Mouse (Mus musculus) CD4-positive, CD25-positive, alpha-beta regulatory T cell, adult 2 months (primary cell): Measurements from ENCODE around the gene Ttc28.
"Not testable (repeated sequence)": the region's sequence is repeated elsewhere in the genome, so short reads cannot be mapped to it uniquely, and the experiment has no call there.

Experiments
- DNase-seq: peaks from one replicate; pipeline ENCODE4 v3.0.0-alpha.2; 2012; ENCODE audit warnings: low read depth, low spot score

The Ttc28 gene

DNA sequence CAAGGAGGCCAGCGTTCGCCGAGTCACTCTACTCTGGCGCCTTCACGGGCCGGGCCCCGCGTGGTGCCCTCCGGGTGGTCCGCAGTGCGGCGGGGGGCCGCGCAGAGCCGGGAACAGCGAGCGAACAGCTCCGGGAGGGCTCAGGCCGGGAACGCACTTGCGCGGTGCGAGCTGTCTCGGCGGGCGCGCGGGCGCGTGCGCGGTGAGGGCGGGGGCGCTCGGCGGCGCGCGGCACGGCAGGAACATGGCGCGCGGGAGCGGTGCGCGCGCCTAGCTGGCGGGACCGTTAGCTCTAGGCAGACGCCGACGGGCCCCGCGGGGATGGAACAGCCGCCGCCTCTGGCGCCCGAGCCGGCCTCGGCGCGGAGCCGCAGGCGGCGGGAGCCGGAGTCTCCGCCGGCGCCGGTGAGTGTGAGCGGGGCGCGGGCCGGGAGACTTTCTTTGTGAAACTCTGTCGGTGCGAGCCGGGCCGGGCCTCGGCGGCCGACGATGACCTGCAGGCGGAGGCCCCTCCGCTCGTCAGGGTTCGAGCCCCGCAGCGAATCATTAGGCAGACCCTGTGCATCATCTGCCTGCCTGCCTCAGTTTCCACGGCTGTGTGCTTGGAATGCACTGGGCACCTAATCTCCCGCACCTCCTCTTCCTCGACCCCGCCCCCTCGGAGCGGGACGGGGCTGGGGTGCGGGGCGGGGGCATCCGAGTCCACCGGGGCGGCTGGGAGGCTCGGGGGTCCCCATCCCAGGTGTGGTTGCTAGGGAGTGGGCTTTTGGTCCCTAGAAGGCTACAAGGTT lies at the start of gene Ttc28:
TSS of gene Ttc28 (plus strand) at position 220 of the 791 bp plus-strand sequence.
- DNase-seq, result peak; percentile 86

DNA sequence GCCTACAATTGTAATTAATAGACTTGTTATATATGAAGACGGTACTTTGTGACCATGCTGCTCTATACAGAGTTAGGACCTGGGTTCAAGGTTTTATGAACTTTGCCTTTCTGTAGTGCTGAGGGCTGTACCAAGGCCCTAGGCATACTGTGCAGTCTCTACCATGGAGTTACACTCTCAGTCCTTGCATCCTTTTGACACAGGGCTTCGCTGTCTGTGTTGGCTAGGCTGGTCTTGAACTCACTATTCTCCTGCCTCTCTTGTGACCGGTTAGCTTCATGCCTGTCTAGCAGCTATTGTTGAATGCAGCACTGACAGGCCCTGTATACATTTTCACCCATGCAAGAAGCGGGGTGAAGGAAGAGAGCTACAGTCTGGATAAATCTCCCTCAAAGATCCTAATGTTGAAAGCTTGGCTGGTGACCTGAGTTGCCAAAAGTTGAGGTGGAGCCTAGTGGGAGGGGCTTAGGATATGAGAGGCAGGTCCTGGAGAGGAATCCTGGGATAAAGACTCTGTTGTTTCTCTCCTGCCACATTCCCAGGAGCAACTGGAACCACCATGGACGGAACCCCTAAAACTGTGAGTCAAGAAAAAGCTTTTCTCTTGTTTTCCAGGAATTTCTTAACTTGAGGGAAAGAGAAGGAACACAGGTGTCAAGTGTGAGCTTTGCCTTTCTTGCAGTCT lies 48.4 kb upstream of the Ttc28 start:
- no peak for DNase-seq

GRCm38 (mm10) chr5:110835959-110836358 lies 43.6 kb upstream of the Ttc28 start:
- peak; percentile 14 for DNase-seq

- DNase-seq, result not testable (repeated sequence)
These were observed 41.6 kb upstream of the Ttc28 start for GRCm38 (mm10) chr5:110838016-110838415.

DNA sequence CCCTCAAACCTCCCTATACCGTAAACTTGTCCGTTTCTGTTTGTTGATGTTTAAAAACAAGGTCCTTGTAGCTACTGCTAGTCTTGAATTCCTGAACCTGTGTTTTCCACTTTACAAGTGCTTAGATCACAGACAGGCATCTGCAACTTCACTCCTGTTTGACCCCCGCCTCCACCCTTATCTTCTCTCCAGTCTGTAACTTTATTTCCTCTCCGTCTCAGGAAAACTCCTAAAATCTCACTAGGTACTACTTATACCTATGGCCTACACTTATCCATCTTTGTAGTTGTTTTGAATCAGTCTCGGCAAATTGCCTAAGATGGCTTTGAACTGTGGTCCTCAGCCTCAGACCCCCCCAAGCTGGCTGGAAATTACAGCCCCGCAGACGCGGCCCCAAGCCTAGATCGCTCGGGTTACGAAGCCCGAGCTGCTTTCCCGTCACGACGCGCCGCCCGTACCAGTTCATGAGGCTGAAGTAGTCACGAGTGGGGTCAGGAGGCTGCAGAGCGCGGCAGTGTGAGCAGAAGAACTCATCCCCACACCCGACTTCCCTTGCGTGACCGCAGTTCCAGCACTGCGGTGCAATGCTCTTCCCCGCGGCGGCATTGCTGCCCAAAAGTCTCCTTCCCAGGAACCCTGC lies 40.4 kb upstream of the Ttc28 start:
- no peak for DNase-seq

DNA sequence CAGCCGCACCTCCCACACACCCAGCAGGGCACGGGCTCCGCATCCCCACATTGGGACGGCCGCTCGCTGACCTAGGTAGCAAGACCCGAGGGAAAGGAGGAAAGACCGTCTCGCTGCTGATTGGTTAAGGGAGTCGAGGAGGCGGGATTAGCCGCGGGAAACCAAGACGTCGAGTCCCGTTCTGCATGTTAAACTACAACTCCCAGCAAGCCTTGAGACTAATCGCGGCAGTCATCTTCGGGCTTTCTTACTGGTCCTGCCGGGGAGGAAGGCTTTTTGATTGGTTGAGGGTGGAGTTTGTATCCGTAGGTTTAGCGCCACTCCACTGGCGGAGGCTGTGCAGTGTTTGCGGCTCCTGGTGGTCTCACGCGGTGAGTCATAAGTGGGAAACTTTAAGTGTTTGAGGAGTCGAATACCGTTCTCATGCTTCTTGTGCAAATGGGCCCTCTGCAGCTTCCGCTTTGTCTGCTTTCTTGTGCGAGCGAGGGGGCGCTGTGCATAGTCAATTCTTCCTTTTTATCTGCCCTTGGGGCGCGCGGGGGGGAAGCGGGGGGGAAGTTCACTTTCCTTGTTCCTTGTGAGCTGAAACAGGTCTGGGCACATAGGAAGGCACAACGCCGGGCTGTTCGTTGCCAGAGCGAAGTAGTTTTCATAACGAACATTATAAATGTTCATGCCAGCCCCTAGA lies 39.8 kb upstream of the Ttc28 start, which contains the start of the genes Hscb and Chek2:
TSS of gene Hscb (minus strand) at position 100 of the 688 bp plus-strand sequence.
TSS of gene Chek2 (plus strand) at position 302 of the 688 bp plus-strand sequence.
- DNase-seq, result peak; percentile 96

DNA sequence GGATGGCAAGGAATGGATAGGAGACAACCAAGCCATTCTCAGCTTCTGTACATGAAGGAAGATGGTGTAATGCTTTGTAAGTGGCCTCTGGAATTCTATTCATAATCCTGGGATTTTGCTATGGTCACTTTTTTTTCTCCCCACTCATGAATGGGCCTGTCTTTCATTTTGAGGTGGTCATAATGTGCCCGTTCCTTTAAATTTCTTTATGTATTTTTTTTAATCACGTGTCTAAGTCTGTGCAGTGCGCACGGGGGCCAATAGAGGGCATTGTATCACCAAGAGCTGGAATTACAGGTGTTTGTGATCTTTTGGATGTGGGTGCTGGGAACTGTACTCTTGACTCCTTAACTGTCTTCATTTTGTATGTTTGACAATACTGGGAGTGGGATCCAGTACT lies 39.1 kb upstream of the Ttc28 start:
- DNase-seq, result peak; percentile 81

GRCm38 (mm10) chr5:110841046-110841862 lies 38.3 kb upstream of the Ttc28 start:
- DNase-seq, result peak; percentile 13

DNA sequence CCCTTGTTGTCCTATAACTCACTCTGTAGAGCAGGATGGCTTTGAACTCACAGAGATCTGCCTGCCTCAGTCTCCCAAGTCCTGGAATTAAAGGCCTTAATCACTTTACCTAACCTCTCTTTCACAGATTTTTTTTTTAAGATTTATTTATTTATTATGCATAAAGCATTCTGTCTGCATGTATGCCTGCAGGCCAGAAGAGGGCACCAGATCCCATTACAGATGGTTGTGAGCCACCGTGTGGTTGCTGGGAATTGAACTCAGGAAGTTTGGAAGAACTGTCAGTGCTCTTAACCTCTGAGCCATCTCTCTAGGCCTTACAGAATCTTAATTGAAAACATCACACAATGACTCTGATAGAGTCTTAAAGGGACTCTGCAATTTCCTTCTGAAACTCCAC lies 26.6 kb upstream of the Ttc28 start:
- no peak for DNase-seq

- no peak for DNase-seq
These were observed 22.5 kb upstream of the Ttc28 start for GRCm38 (mm10) chr5:110857091-110857490.

- DNase-seq, result no peak
These were observed 20.5 kb upstream of the Ttc28 start for GRCm38 (mm10) chr5:110859013-110859650.

DNA sequence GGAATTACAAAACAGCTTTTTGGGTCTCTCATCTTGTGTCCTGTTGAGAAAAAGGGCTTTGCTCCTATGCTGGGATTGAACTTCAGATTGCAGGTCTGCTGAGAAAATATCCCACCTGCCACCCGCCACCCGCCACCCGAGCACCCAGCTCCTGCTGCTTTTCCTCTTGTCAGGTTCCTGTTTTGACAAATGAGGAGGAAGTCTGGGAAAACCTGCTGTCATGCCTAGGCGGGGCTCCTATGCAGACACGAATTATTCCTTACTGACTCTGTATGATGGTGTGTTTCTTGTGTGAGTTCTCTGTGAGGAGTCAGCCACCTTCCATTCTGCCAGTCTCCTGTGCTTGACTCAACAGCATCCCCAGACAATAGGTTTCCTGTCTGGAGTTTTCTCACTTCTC lies 19.2 kb upstream of the Ttc28 start:
- no peak for DNase-seq

DNA sequence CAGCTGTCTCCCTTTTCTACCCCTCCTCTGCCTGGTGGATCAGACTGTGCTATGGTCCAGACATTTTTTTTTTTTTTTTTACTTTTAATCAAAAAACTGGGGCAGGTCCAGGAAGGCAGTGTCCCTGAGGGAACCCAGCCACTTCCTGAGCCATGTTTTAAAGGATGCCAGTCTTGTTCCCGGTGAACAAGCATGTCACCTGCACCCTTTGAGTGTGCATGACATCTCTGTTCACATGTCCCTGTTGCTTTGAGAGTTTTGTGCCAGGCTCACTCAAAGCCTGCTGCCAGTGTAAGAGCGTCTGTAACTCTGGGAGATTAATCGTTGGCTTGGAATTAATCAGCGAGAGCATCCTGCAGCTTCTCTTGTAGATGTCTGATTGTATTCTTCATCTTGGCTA lies 11.1 kb upstream of the Ttc28 start:
- no peak for DNase-seq

DNA sequence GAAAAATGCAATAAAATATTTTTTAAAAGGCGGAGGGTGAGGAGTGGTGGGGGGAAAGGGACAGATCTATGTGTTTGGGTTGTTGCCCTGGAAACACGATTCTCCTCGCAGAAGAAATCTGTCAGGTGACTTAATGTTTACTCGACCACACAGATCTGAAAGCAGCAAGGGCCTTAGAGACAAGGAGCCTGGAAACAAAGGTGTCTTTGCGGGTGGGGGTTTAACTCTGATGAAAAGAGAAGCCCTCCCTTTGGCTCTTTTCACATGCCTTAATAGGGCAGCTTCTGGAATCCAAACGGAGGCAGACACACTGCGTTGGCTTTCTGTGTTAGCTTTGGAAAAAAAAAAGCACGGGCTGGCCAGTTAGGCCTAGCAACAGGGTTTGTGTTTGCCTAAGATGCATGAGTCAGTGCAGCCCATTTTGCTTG lies 10.3 kb upstream of the Ttc28 start:
- DNase-seq, result no peak

DNA sequence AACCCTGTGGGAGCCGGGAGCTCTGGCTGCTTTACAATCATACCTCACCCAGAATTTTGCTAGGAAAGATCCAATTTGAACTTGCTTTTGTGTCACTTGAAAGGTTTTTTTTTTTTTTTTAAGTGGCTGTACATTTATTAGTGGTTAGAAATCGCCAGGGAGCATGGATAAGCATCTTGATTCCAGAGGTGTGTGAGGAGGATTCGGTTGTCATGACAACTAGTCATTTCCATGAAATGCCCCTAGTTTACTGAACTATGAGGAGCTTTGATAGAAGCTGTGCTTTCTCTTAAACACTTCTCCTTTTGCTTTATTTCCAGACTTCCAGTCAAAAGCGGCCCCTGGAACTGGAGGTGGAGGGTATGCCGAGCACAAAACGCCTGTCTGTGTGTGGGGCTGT lies 6.4 kb upstream of the Ttc28 start:
- DNase-seq, result no peak

DNA sequence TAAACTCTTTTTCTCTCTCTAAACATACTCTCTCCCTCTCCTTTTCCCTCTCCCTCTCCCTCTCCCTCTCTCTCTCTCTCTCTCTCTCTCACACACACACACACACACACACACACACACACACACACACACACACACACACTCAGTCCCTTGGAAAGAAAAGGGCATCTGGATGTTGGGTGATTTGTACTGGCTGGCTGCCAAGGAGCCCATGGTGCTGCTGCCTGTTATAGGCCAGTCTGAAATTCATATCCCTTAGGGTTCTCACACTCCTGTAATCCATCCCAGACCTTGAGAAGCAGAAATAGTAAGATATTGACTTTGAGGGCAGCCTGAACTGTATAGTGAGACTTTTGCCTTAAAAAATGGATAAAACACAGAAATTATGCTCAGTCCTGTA lies 4.9 kb upstream of the Ttc28 start:
- no peak for DNase-seq

DNA sequence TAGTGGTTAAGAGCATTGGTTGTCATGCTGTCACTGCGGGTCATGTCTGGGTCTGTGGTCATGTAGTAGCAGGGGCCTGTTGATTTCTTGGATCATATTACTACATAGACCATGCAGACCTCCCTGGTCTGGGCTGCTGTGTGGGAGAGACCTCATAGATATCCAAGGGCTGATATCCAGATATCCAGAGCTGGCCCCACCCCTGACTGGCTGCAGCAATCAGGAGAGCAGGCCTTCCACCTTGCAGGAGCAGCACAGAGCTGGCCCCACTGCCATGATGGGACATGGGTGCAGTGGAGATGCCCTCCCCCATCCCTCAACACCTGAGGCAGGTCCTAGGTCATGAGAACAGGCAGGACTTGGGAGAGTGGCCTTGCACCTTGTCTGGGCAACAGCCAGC lies 4.3 kb upstream of the Ttc28 start:
- no peak for DNase-seq

- DNase-seq, result no peak
These were observed 1.7 kb upstream of the Ttc28 start for GRCm38 (mm10) chr5:110877666-110878505.

DNA sequence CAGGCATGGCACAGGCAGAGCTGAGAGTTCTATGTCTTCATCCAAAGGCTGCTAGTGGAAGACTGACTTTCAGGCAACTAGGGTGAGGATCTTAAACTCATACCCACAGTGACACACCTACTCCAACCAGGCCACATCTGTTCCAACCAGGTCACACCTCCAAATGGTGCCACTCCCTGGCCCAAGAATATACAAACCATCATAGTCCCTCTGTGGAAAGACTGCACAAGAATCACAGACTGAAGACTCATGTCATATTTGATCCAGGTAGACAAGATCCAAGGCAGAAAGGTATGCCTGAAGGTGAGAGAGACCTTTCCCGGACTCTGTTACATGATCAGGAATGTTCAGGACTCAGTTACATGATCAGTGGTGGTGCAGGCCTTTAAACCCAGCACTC lies 1.1 kb upstream of the Ttc28 start:
- not testable (repeated sequence) for DNase-seq

DNA sequence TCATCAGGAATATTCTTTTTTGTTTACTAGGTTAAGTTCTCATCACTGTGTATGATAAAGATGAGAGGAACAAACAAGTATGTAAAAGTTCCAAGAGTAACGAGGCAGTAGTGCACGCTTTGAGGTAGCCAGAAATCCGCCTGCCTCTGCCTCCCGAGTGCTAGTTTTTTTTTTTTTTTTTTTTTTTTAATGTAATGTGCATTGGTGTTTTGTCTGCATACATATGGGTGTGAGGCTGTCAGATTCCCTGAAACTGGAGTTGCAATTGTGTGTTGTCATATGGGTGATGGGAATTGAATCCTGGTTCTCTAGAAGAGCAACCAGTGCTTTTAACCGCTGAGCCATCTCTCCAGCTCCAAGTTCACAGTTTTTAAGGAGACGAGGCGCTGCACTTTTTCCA lies 561 bp upstream of the Ttc28 start:
- DNase-seq, result no peak
